Mouse (Mus musculus) C2C12 (cell line): ENCODE results near the gene Acat3.

Experiments
- CEBPB ChIP-seq: IDR thresholded peaks from one replicate; pipeline ENCODE4 v1.6.1; 2011; ENCODE audit warnings: low read depth, mild to moderate bottlenecking, control low read depth, moderate library complexity
- CTCF ChIP-seq: IDR thresholded peaks from one replicate; pipeline ENCODE4 v1.5.1; 2011; ENCODE audit not compliant: control insufficient read depth, insufficient read depth, insufficient read length
- MAX ChIP-seq: IDR thresholded peaks from one replicate; pipeline ENCODE4 v1.6.1; 2011; ENCODE audit warnings: mild to moderate bottlenecking, control low read depth
- MYOD1 ChIP-seq: IDR thresholded peaks from one replicate; pipeline ENCODE4 v1.6.1; 2011; ENCODE audit warnings: low read depth; ENCODE audit not compliant: control insufficient read depth, insufficient read length
- MYOG ChIP-seq: IDR thresholded peaks from one replicate; pipeline ENCODE4 v1.6.1; 2011; ENCODE audit not compliant: control insufficient read depth, insufficient read length; ENCODE audit errors: extremely low read depth
- USF1 ChIP-seq: IDR thresholded peaks from one replicate; pipeline ENCODE4 v1.6.1; 2011; ENCODE audit warnings: low read depth, mild to moderate bottlenecking, control low read depth, moderate library complexity

DNA sequence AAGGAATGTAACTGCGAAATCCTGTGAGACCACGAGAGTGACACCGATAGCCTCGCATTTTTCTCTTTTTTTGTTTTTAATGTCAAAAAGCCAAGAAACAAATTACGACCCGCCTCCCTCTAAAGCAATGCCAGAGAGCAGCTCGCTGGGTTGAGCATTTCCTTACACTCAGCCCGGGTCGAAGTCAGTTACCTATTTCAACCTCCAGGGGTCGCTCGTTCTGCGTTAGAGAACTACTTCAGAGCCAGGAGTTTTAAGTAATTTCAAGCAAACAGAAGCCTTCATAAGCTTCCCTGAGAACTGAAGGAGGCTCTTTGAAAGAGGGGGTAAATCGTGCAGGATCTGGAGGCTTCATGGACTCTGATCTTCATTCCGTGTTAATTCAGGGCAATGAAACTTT is 60.2 kb downstream of the Acat3 start:
- peak; percentile 28 for TF ChIP-seq CTCF
- TF ChIP-seq MYOG = no peak
- no peak for TF ChIP-seq USF1
- TF ChIP-seq MYOD1 = no peak
- TF ChIP-seq MAX = no peak
- TF ChIP-seq CEBPB = no peak
